Mouse (Mus musculus) liver (tissue): Measurements from ENCODE around the gene Cyp26c1.

Experiments
- DNase-seq: peaks from one replicate; pipeline ENCODE4 v3.0.0-alpha.2; 2020; ENCODE audit warnings: mixed read lengths

Gene Cyp26c1

GRCm38 (mm10) chr19:37685281-37685680 is at the start of gene Cyp26c1:
Cyp26c1 (plus strand) TSS chr19:37685581.
- DNase-seq, result no peak

- DNase-seq, result no peak
Observed at GRCm38 (mm10) chr19:37647994-37648393, 37.4 kb upstream of the Cyp26c1 start.

- no peak for DNase-seq
Observed at GRCm38 (mm10) chr19:37650526-37650925, 34.9 kb upstream of the Cyp26c1 start.

- DNase-seq, result peak; percentile 27
Observed at GRCm38 (mm10) chr19:37654012-37654411, 31.4 kb upstream of the Cyp26c1 start.

GRCm38 (mm10) chr19:37656441-37656840 is 28.9 kb upstream of the Cyp26c1 start:
- no peak for DNase-seq

GRCm38 (mm10) chr19:37665256-37665655 is 20.1 kb upstream of the Cyp26c1 start:
- DNase-seq, result no peak

- peak; percentile 68 for DNase-seq
Observed at GRCm38 (mm10) chr19:37667855-37668594, 17.4 kb upstream of the Cyp26c1 start.

GRCm38 (mm10) chr19:37668657-37669056 is 16.7 kb upstream of the Cyp26c1 start:
- DNase-seq, result no peak

GRCm38 (mm10) chr19:37669486-37669885 is 15.9 kb upstream of the Cyp26c1 start:
- DNase-seq, result no peak

GRCm38 (mm10) chr19:37673393-37673792 is 12.0 kb upstream of the Cyp26c1 start:
- no peak for DNase-seq

GRCm38 (mm10) chr19:37686347-37686746 is 966 bp downstream of the Cyp26c1 start:
- DNase-seq, result no peak

- peak; percentile 37 for DNase-seq
Observed at GRCm38 (mm10) chr19:37686941-37687850, 1.8 kb downstream of the Cyp26c1 start.

- DNase-seq, result no peak
Observed at GRCm38 (mm10) chr19:37689478-37689877, 4.1 kb downstream of the Cyp26c1 start.

- DNase-seq, result no peak
Observed at GRCm38 (mm10) chr19:37690716-37691115, 5.3 kb downstream of the Cyp26c1 start.

GRCm38 (mm10) chr19:37692879-37693278 is 7.5 kb downstream of the Cyp26c1 start:
- DNase-seq, result no peak

GRCm38 (mm10) chr19:37695146-37695545 is 9.8 kb downstream of the Cyp26c1 start:
- no peak for DNase-seq

- DNase-seq, result peak; percentile 36
Observed at GRCm38 (mm10) chr19:37695762-37696602, 10.6 kb downstream of the Cyp26c1 start.

- DNase-seq, result no peak
Observed at GRCm38 (mm10) chr19:37696603-37697334, 11.4 kb downstream of the Cyp26c1 start.

- no peak for DNase-seq
Observed at GRCm38 (mm10) chr19:37697335-37697636, 11.9 kb downstream of the Cyp26c1 start.

GRCm38 (mm10) chr19:37697651-37698272 is 12.4 kb downstream of the Cyp26c1 start, which contains the start of gene Cyp26a1:
Cyp26a1 (plus strand) TSS chr19:37697798.
- no peak for DNase-seq

- no peak for DNase-seq
Observed at GRCm38 (mm10) chr19:37698273-37699160, 13.1 kb downstream of the Cyp26c1 start.
